Mouse (Mus musculus) layer of hippocampus, postnatal 14 days (tissue): ENCODE data around the gene Ncoa1. TPM values are rescaled to one million over a fixed set of nuclear protein-coding genes. Genes with fewer than 3 reads are reported as not detected.
"Not testable (repeated sequence)": the region's sequence is repeated elsewhere in the genome, so short reads cannot be mapped to it uniquely, and the experiment has no call there.

Experiments
- DNase-seq, 2 experiments: peaks; one replicate each; pipeline ENCODE4 v3.0.0; 2021 to 2022; ENCODE audit warnings: low spot score in 2 of 2, mixed read lengths in 1 of 2
- total RNA-seq, 2 experiments: library from RNA; stranded (reverse); gene quantifications; 2 replicates each; pipeline ENCODE4 v1.2.3; 2021

The Ncoa1 gene
- total RNA-seq, 2 experiments from 2014 or later = 109 to 115 TPM

GRCm38 (mm10) chr12:4407085-4407484 is 69.9 kb downstream of the Ncoa1 start:
- DNase-seq = peak in 1 of 2 experiments; percentile 39

GRCm38 (mm10) chr12:4406155-4406554 is 70.8 kb downstream of the Ncoa1 start:
- no peak for DNase-seq

- DNase-seq = no peak
These were observed 73.8 kb downstream of the Ncoa1 start for GRCm38 (mm10) chr12:4403206-4403605.

GRCm38 (mm10) chr12:4396221-4396620 is 80.8 kb downstream of the Ncoa1 start:
- DNase-seq = no peak

- DNase-seq = no peak
These were observed 84.4 kb downstream of the Ncoa1 start for GRCm38 (mm10) chr12:4392590-4392989.

GRCm38 (mm10) chr12:4392074-4392473 is 84.9 kb downstream of the Ncoa1 start:
- DNase-seq = no peak

- no peak for DNase-seq
These were observed 85.7 kb downstream of the Ncoa1 start for GRCm38 (mm10) chr12:4391256-4391655.

GRCm38 (mm10) chr12:4390721-4391120 is 86.3 kb downstream of the Ncoa1 start:
- no peak for DNase-seq

- no peak for DNase-seq
These were observed 90.8 kb downstream of the Ncoa1 start for GRCm38 (mm10) chr12:4386077-4386719.

- no peak for DNase-seq
These were observed 93.9 kb downstream of the Ncoa1 start for GRCm38 (mm10) chr12:4383061-4383460.

- no peak for DNase-seq
These were observed 97.6 kb downstream of the Ncoa1 start for GRCm38 (mm10) chr12:4379298-4379957.

- peak in 1 of 2 experiments; percentile 64 for DNase-seq
These were observed 100.5 kb downstream of the Ncoa1 start for GRCm38 (mm10) chr12:4376475-4376874.

- DNase-seq = peak in 1 of 2 experiments; percentile 36
These were observed 102.0 kb downstream of the Ncoa1 start for GRCm38 (mm10) chr12:4374816-4375493.

- no peak for DNase-seq
These were observed 105.6 kb downstream of the Ncoa1 start for GRCm38 (mm10) chr12:4371406-4371805.

GRCm38 (mm10) chr12:4365951-4366350 is 111.0 kb downstream of the Ncoa1 start:
- DNase-seq = no peak

GRCm38 (mm10) chr12:4359475-4359874 is 117.5 kb downstream of the Ncoa1 start:
- DNase-seq = no peak

- not testable (repeated sequence) for DNase-seq
These were observed 118.3 kb downstream of the Ncoa1 start for GRCm38 (mm10) chr12:4358653-4359052.

GRCm38 (mm10) chr12:4358100-4358499 is 118.9 kb downstream of the Ncoa1 start:
- DNase-seq = no peak

GRCm38 (mm10) chr12:4356834-4357445 is 120.0 kb downstream of the Ncoa1 start:
- DNase-seq = no peak

- no peak for DNase-seq
These were observed 121.8 kb downstream of the Ncoa1 start for GRCm38 (mm10) chr12:4355019-4355730.

- DNase-seq = no peak
These were observed 133.8 kb downstream of the Ncoa1 start for GRCm38 (mm10) chr12:4343216-4343615.
